In the genomic region with DNA sequence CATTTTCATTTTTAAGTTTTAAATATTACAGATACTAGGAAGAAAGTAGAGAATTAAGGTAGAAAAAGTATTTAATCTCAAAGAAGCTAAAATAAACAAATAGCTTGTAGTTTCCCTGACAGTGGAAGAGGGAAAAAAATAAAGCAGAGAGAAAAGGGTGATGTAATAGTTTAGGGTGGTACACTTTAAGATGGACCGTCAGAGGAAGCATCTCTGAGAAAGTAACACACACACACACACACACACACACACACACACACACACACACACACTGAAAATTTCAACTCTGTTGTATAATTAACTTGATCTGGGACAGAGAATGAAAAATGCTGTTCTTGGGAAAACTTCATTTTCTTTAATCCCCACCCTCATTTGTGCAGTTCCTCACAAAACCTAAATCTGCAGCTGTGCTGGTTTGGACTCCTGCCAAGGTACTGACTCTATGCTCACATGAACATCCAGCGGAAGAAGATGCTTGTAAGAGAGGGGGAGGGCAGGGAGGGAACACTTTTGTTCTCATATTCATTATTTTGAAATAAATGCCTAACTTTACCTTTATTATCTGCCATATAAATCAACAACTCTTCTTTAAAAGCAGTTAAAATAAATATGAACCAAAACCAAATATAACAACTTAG, we compare ENCODE assay signal across 8 mouse cellular contexts. TPM values are rescaled to one million over a fixed set of nuclear protein-coding genes. Genes with fewer than 3 reads are reported as not detected.
DNase-seq lines count a peak whose midpoint lies in the region; ATAC-seq and TF ChIP-seq lines count a peak whose summit lies in the region.

No protein-coding gene starts in this region.

- H3K79me2 ChIP-seq in CH12.LX (replicated peaks; ENCODE audit: control insufficient read depth, extremely low read depth, insufficient read depth, poor library complexity, severe bottlenecking) = peaks cover 25% of the 10 kb centered on the region

- dilution Hi-C loops in CH12.LX (cut with MboI; ENCODE audit: extremely low pct_ligation_motif_present, extremely low pct_unique_long_range_greater_than_20kb, low sequenced_read_pairs) = no loop called here

- no peak overlapping the region for H3K4me3 ChIP-seq in hindbrain, embryonic 12.5 days
- H3K4me3 ChIP-seq in hindbrain, embryonic 13.5 days = no peak overlapping the region
- H3K4me3 ChIP-seq in CH12.LX (replicated peaks in 1 of 3; ENCODE audit: low read depth in 2 of 3, low read length in 2 of 3, poor library complexity in 1 of 3) = peak overlapping the region in 1 of 3 experiments; percentile 7
- no peak overlapping the region for H3K4me3 ChIP-seq in forebrain, embryonic 15.5 days
- no peak overlapping the region for H3K4me3 ChIP-seq in liver, postnatal 0 days (ENCODE audit: low read depth, low read length)

- peak; percentile 51; the same call in 1 of the 2 replicates for TF ChIP-seq EP300 in CH12.LX (IDR thresholded peaks at IDR 0.05; ENCODE audit: low read length)
- TF ChIP-seq EP300 in liver, postnatal 0 days (IDR thresholded peaks at IDR 0.05; ENCODE audit: low read depth) = no peak

- TF ChIP-seq POLR2A in CH12.LX (IDR thresholded peaks at IDR 0.05; ENCODE audit: low read depth, low read length) = 0 out of 2 replicates have a peak, but pooled peaks have one; percentile 26

- WGBS in hindbrain, embryonic 12.5 days = 41% methylated on average over 2 of the region's 2 CpGs
- 24% methylated on average over 2 of the region's 2 CpGs for WGBS in hindbrain, embryonic 13.5 days
- WGBS in forebrain, embryonic 15.5 days = 0% methylated on average over 2 of the region's 2 CpGs
- whole genome bisulfite sequencing in liver, postnatal 0 days (ENCODE audit: insufficient replicate concordance) = 23% methylated on average over 2 of the region's 2 CpGs

- no peak for DNase-seq in CH12.LX (ENCODE audit: extremely low read depth)
- peak; percentile 43 for DNase-seq in liver, postnatal 0 days
- peak; percentile 52 for DNase-seq in right cerebral cortex, postnatal 14 days

- no peak overlapping the region for H3K4me2 ChIP-seq in hindbrain, embryonic 12.5 days (replicated peaks)
- no peak overlapping the region for H3K4me2 ChIP-seq in hindbrain, embryonic 13.5 days
- peak overlapping the region; percentile 67; the same call in 1 of the 2 replicates for H3K4me2 ChIP-seq in CH12.LX (ENCODE audit: insufficient read depth, low read depth, poor library complexity, severe bottlenecking)
- H3K4me2 ChIP-seq in forebrain, embryonic 15.5 days (replicated peaks) = no peak overlapping the region
- H3K4me2 ChIP-seq in liver, postnatal 0 days (ENCODE audit: low read depth, low read length) = no peak overlapping the region

- no peaks in the 10 kb centered on the region for H3K9me3 ChIP-seq in hindbrain, embryonic 12.5 days (replicated peaks)
- no peaks in the 10 kb centered on the region for H3K9me3 ChIP-seq in hindbrain, embryonic 13.5 days
- no peaks in the 10 kb centered on the region for H3K9me3 ChIP-seq in CH12.LX (replicated peaks; ENCODE audit: low read length)
- H3K9me3 ChIP-seq in forebrain, embryonic 15.5 days = no peaks in the 10 kb centered on the region
- no peaks in the 10 kb centered on the region for H3K9me3 ChIP-seq in liver, postnatal 0 days (ENCODE audit: low read length)

- no peak for TF ChIP-seq CTCF in CH12.LX (conservative IDR thresholded peaks at IDR 0.05 in 1 of 2, IDR thresholded peaks at IDR 0.05 in 1 of 2; ENCODE audit: low read depth in 2 of 2, low read length in 2 of 2)
- no peak for TF ChIP-seq CTCF in liver, postnatal 0 days (IDR thresholded peaks at IDR 0.05; ENCODE audit: low read depth)

- H3K27ac ChIP-seq in hindbrain, embryonic 12.5 days = no peak overlapping the region
- H3K27ac ChIP-seq in hindbrain, embryonic 13.5 days = no peak overlapping the region
- H3K27ac ChIP-seq in CH12.LX (ENCODE audit: insufficient read depth, low read depth) = no peak overlapping the region
- no peak overlapping the region for H3K27ac ChIP-seq in forebrain, embryonic 15.5 days (replicated peaks)
- H3K27ac ChIP-seq in liver, postnatal 0 days (ENCODE audit: low read depth) = no peak overlapping the region

- peak; percentile 58; the same call in 1 of the 2 replicates for ATAC-seq in hindbrain, embryonic 12.5 days (ENCODE audit: low FRiP score)
- no peak for ATAC-seq in hindbrain, embryonic 13.5 days (ENCODE audit: low FRiP score)
- peak; percentile 63 for ATAC-seq in forebrain, embryonic 15.5 days (replicated peaks)
- peak; percentile 91 to 95 for ATAC-seq in hematopoietic stem cell, adult 5-6 weeks (replicated peaks in 1 of 2; ENCODE audit: insufficient read depth in 1 of 2, low FRiP score in 2 of 2, low TSS enrichment in 1 of 2, low read depth in 1 of 2, poor library complexity in 2 of 2, severe bottlenecking in 2 of 2)
- ATAC-seq in liver, postnatal 0 days = 0 out of 2 replicates have a peak, but pooled peaks have one; percentile 41
- no peak for ATAC-seq in erythroid progenitor cell, adult 5-6 weeks (replicated peaks; ENCODE audit: low FRiP score, poor library complexity, severe bottlenecking)

- no peaks in the 10 kb centered on the region for H3K36me3 ChIP-seq in hindbrain, embryonic 12.5 days
- H3K36me3 ChIP-seq in hindbrain, embryonic 13.5 days = no peaks in the 10 kb centered on the region
- H3K36me3 ChIP-seq in CH12.LX (replicated peaks in 1 of 2; ENCODE audit: control insufficient read depth in 1 of 2, insufficient read depth in 1 of 2, low read length in 1 of 2) = peaks cover 0 to 10% of the 10 kb centered on the region in 2 experiments
- H3K36me3 ChIP-seq in forebrain, embryonic 15.5 days = no peaks in the 10 kb centered on the region
- H3K36me3 ChIP-seq in liver, postnatal 0 days (replicated peaks; ENCODE audit: insufficient read depth, low read length) = no peaks in the 10 kb centered on the region

- H3K9ac ChIP-seq in hindbrain, embryonic 12.5 days = no peak overlapping the region
- H3K9ac ChIP-seq in hindbrain, embryonic 13.5 days = no peak overlapping the region
- peak overlapping the region; percentile 44; the same call in 1 of the 2 replicates for H3K9ac ChIP-seq in CH12.LX (ENCODE audit: insufficient read depth, low read depth)
- no peak overlapping the region for H3K9ac ChIP-seq in forebrain, embryonic 15.5 days (replicated peaks)
- no peak overlapping the region for H3K9ac ChIP-seq in liver, postnatal 0 days (replicated peaks)

- no peak for TF ChIP-seq RAD21 in CH12.LX (IDR thresholded peaks at IDR 0.05; ENCODE audit: low read depth, low read length)

- H3K4me1 ChIP-seq in hindbrain, embryonic 12.5 days = peaks cover 12% of the 10 kb centered on the region
- peaks cover 24% of the 10 kb centered on the region for H3K4me1 ChIP-seq in hindbrain, embryonic 13.5 days (replicated peaks)
- peaks cover 5 to 29% of the 10 kb centered on the region in 2 experiments; a peak in 2 of 4 replicates for H3K4me1 ChIP-seq in CH12.LX (ENCODE audit: control insufficient read depth in 1 of 2, insufficient read depth in 2 of 2)
- H3K4me1 ChIP-seq in forebrain, embryonic 15.5 days = peaks cover 37% of the 10 kb centered on the region
- H3K4me1 ChIP-seq in liver, postnatal 0 days (ENCODE audit: insufficient read depth) = 0 out of 2 replicates have a peak, but pooled peaks cover 7% of the 10 kb centered on the region

- no peaks in the 10 kb centered on the region for H3K27me3 ChIP-seq in hindbrain, embryonic 12.5 days
- H3K27me3 ChIP-seq in hindbrain, embryonic 13.5 days = no peaks in the 10 kb centered on the region
- no peaks in the 10 kb centered on the region for H3K27me3 ChIP-seq in CH12.LX (replicated peaks)
- H3K27me3 ChIP-seq in forebrain, embryonic 15.5 days = no peaks in the 10 kb centered on the region
- H3K27me3 ChIP-seq in liver, postnatal 0 days (ENCODE audit: insufficient read depth, low read length) = no peaks in the 10 kb centered on the region

- in situ Hi-C loops in CH12.LX (cut with MboI; ENCODE audit: low pct_ligation_motif_present, low pct_unique_long_range_greater_than_20kb, low sequenced_read_pairs) = no loop called here

TF ChIP-seq in CH12.LX, 34 proteins besides CTCF, POLR2A, EP300 and RAD21 (continues in another document):
- TF ChIP-seq BHLHE40 (IDR thresholded peaks at IDR 0.05; ENCODE audit: low read depth, low read length) (peak; percentile 73), CHD1 (IDR thresholded peaks at IDR 0.05; ENCODE audit: low read depth, low read length) (no peak), CHD2 (IDR thresholded peaks at IDR 0.05; ENCODE audit: low read length) (0 out of 2 replicates have a peak, but pooled peaks have one; percentile 24), ETS1 (conservative IDR thresholded peaks at IDR 0.05; ENCODE audit: low read depth, low read length) (peak; percentile 69), SMC3 (IDR thresholded peaks at IDR 0.05; ENCODE audit: low read depth, low read length) (no peak), ZNF384 (IDR thresholded peaks at IDR 0.05; ENCODE audit: low read depth, low read length) (peak; percentile 50; the same call in 1 of the 2 replicates), NRF1 (IDR thresholded peaks at IDR 0.05; ENCODE audit: low read depth, low read length) (no peak), RCOR1 (conservative IDR thresholded peaks at IDR 0.05; ENCODE audit: low read depth, low read length) (no peak)

RNA-seq across cellular contexts. Expression of a gene that starts 13.0 kb away (rescaled TPM):
- polyA plus RNA-seq in hindbrain, embryonic 12.5 days (2016; fragmentation: Nextera tagmentation; extraction: Ambion mirVana) = 103 and 118 TPM in 2 replicates
- 122 and 128 TPM in 2 replicates for polyA plus RNA-seq in hindbrain, embryonic 13.5 days (2015; fragmentation: Nextera tagmentation; extraction: Ambion mirVana)
- total RNA-seq in CH12.LX (2012; rRNA removed) (16.1 and 16.5 TPM in 2 replicates), CH12.LX (2014; rRNA removed) (15.3 and 16.6 TPM in 2 replicates)
- 12.4 and 14.8 TPM in 2 replicates for polyA plus RNA-seq in CH12.LX (2012; ENCODE audit: insufficient read length, low read depth)
- 141 and 149 TPM in 2 replicates for polyA plus RNA-seq in forebrain, embryonic 15.5 days (2015; fragmentation: Nextera tagmentation; extraction: Ambion mirVana)
- 42.3 and 50.5 TPM in 2 replicates for total RNA-seq in hematopoietic stem cell, adult 5-6 weeks (2017)
- 2.6 and 4.4 TPM in 2 replicates for polyA plus RNA-seq in liver, postnatal 0 days (2015; fragmentation: Nextera tagmentation; extraction: Ambion mirVana)
- total RNA-seq in erythroid progenitor cell, adult 5-6 weeks (2015; ENCODE audit: low replicate concordance) = 35.0 and 56.6 TPM in 2 replicates
- 27.1 and 30.7 TPM in 2 replicates for total RNA-seq in erythroid progenitor cell, adult 5-6 weeks (2017; ENCODE audit: low replicate concordance)

RNA-seq across cellular contexts. Expression of a gene that starts 13.6 kb away (rescaled TPM):
- polyA plus RNA-seq in hindbrain, embryonic 12.5 days (2016; fragmentation: Nextera tagmentation; extraction: Ambion mirVana) = 24.1 and 24.8 TPM in 2 replicates
- polyA plus RNA-seq in hindbrain, embryonic 13.5 days (2015; fragmentation: Nextera tagmentation; extraction: Ambion mirVana) = 25.7 and 26.5 TPM in 2 replicates
- total RNA-seq in CH12.LX (2012; rRNA removed) = 16.7 and 18.7 TPM in 2 replicates
- 10.9 and 15.0 TPM in 2 replicates for total RNA-seq in CH12.LX (2014; rRNA removed)
- polyA plus RNA-seq in CH12.LX (2012; ENCODE audit: insufficient read length, low read depth) = 10.7 and 11.2 TPM in 2 replicates
- 33.8 and 33.9 TPM in 2 replicates for polyA plus RNA-seq in forebrain, embryonic 15.5 days (2015; fragmentation: Nextera tagmentation; extraction: Ambion mirVana)
- 36.5 and 38.8 TPM in 2 replicates for total RNA-seq in hematopoietic stem cell, adult 5-6 weeks (2017)
- polyA plus RNA-seq in liver, postnatal 0 days (2015; fragmentation: Nextera tagmentation; extraction: Ambion mirVana) = 4.2 and 4.5 TPM in 2 replicates
- 7.2 and 8.8 TPM in 2 replicates for total RNA-seq in erythroid progenitor cell, adult 5-6 weeks (2015; ENCODE audit: low replicate concordance)
- 15.3 and 19.1 TPM in 2 replicates for total RNA-seq in erythroid progenitor cell, adult 5-6 weeks (2017; ENCODE audit: low replicate concordance)

Comparison
In these comparisons a context has a peak if more than half of its experiments do, and no peak if none do; other contexts are left out.
1. ATAC-seq: peak in hindbrain, embryonic 12.5 days (single experiment), forebrain, embryonic 15.5 days (single experiment), hematopoietic stem cell, adult 5-6 weeks (2 of 2) and liver, postnatal 0 days (single experiment); none in hindbrain, embryonic 13.5 days (single experiment) and erythroid progenitor cell, adult 5-6 weeks (single experiment).